ENCODE assay signal across 16 mouse cellular contexts in the genomic region with DNA sequence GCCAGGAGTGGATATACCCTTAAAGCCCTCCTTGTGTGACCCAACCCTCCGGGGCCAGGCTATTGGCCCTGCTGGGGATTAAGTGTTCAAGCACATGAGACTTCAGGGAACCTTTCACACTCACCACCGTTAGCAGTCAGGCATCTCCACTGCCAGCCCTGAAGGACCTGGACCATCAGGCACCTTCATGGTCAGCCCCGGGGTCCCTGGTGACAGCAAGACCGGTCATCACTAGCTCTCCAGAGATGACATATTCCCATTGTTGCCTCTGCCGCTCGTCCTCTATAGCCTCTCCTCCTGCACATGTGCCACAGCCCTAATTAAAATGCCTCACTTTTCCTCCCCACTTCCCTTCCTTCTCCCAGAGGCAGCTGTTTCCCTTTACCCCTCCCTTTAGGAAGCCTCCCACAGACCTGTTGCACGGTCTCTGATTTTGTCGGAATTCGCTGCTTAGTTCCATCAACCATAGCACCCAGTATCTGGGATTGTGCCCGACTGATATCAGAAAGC.
"Had no signal": no experiment of that assay in that cellular context is flagged by ENCODE, and none has a peak within 500 bp of the region (broad histone marks: within the 10 kb centered on the region; RNA-seq: fewer than 3 reads in every experiment).

No protein-coding gene starts in this region.

- DNase-seq: kidney, postnatal 36 days; layer of hippocampus, adult 9-11 months; layer of hippocampus, postnatal 36 days; lung, embryonic 14.5 days; lung, postnatal 14 days; right cerebral cortex, postnatal 14 days; thymus, adult 2 months; thymus, postnatal 25 days had no signal

- H3K27ac ChIP-seq: limb, embryonic 15.5 days; liver, embryonic 12.5 days; macrophage; midbrain, embryonic 15.5 days; neural tube, embryonic 12.5 days; stomach, embryonic 15.5 days had no signal

- H3K9ac ChIP-seq: limb, embryonic 15.5 days; liver, embryonic 12.5 days; lung, embryonic 14.5 days; midbrain, embryonic 15.5 days; neural tube, embryonic 12.5 days; stomach, embryonic 15.5 days had no signal

- H3K27me3 ChIP-seq: limb, embryonic 15.5 days; liver, embryonic 12.5 days; midbrain, embryonic 15.5 days; neural tube, embryonic 12.5 days; stomach, embryonic 15.5 days had no signal

- H3K4me1 ChIP-seq: liver, embryonic 12.5 days; megakaryocyte, embryonic 14.5 days had no signal

- ATAC-seq: liver, embryonic 12.5 days; midbrain, embryonic 15.5 days had no signal

- H3K4me3 ChIP-seq: limb, embryonic 15.5 days; liver, embryonic 12.5 days; megakaryocyte, embryonic 14.5 days; midbrain, embryonic 15.5 days; neural tube, embryonic 12.5 days; stomach, embryonic 15.5 days had no signal

- H3K36me3 ChIP-seq: limb, embryonic 15.5 days; liver, embryonic 12.5 days; midbrain, embryonic 15.5 days; neural tube, embryonic 12.5 days; stomach, embryonic 15.5 days had no signal

- H3K4me2 ChIP-seq: limb, embryonic 15.5 days; liver, embryonic 12.5 days; lung, embryonic 14.5 days; midbrain, embryonic 11.5 days; midbrain, embryonic 15.5 days; neural tube, embryonic 12.5 days; stomach, embryonic 15.5 days had no signal

- H3K9me3 ChIP-seq: limb, embryonic 15.5 days; liver, embryonic 12.5 days; megakaryocyte, embryonic 14.5 days; midbrain, embryonic 15.5 days; neural tube, embryonic 12.5 days; stomach, embryonic 15.5 days had no signal
